ENCODE assay signal across 10 mouse cellular contexts in the genomic region with DNA sequence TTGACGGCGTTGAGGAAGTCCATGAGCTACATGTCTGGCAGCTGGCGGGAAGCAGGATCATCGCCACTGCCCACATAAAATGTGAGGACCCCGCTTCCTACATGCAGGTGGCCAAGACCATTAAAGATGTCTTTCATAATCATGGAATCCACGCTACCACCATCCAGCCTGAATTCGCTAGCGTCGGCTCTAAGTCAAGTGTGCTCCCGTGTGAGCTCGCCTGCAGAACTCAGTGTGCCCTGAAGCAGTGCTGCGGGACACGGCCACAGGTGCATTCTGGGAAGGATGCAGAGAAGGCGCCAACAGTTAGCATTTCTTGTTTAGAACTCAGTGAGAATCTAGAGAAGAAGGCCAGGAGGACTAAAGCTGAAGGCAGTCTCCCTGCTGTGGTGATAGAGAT. TPM values are rescaled to one million over a fixed set of nuclear protein-coding genes. Genes with fewer than 3 reads are reported as not detected.
DNase-seq lines count a peak whose midpoint lies in the region; ATAC-seq and TF ChIP-seq lines count a peak whose summit lies in the region.
"Had no signal": no experiment of that assay in that cellular context is flagged by ENCODE, and none has a peak within 500 bp of the region (broad histone marks: within the 10 kb centered on the region; RNA-seq: fewer than 3 reads in every experiment).

No protein-coding gene starts in this region.

- TF ChIP-seq EP300 in MEL (IDR thresholded peaks at IDR 0.05; ENCODE audit: low read depth in 1 of 2, low read length in 2 of 2) = no peak

- no peak for ATAC-seq in heart, embryonic 14.5 days (ENCODE audit: insufficient number of reproducible peaks, insufficient read depth, low FRiP score, low read depth)
- no peak for ATAC-seq in heart, embryonic 16.5 days (replicated peaks; ENCODE audit: extremely low read depth, insufficient read depth, low FRiP score)
- no peak for ATAC-seq in midbrain, embryonic 11.5 days (ENCODE audit: low FRiP score)
- ATAC-seq in erythroid progenitor cell, adult 5-6 weeks (replicated peaks; ENCODE audit: low FRiP score, poor library complexity, severe bottlenecking) = no peak
- no peak for ATAC-seq in monocyte, adult 5-6 weeks (replicated peaks; ENCODE audit: insufficient number of reproducible peaks, low FRiP score, low TSS enrichment, poor library complexity, severe bottlenecking)

- TF ChIP-seq POLR2A in MEL (IDR thresholded peaks at IDR 0.05; ENCODE audit: control insufficient read depth in 1 of 2, insufficient read depth in 1 of 2, low read depth in 1 of 2, low read length in 2 of 2, poor library complexity in 1 of 2) = no peak

- no peak overlapping the region for H3K9ac ChIP-seq in heart, embryonic 14.5 days (ENCODE audit: low read length)
- no peak overlapping the region for H3K9ac ChIP-seq in MEL (ENCODE audit: control insufficient read depth, low read depth, low read length, poor library complexity, severe bottlenecking)
- H3K9ac ChIP-seq in heart, embryonic 16.5 days (ENCODE audit: low read length) = no peak overlapping the region
- no peak overlapping the region for H3K9ac ChIP-seq in midbrain, embryonic 11.5 days (ENCODE audit: low read length)

- TF ChIP-seq RAD21 in MEL (IDR thresholded peaks at IDR 0.05; ENCODE audit: low read depth, low read length) = no peak

- peaks cover 24 to 52% of the 10 kb centered on the region in 2 experiments for H3K4me1 ChIP-seq in heart, embryonic 14.5 days (ENCODE audit: control insufficient read depth in 2 of 2, insufficient read depth in 2 of 2, low read length in 2 of 2)
- peaks cover 14 to 30% of the 10 kb centered on the region in 2 experiments for H3K4me1 ChIP-seq in MEL (ENCODE audit: control insufficient read depth in 1 of 2, insufficient read depth in 2 of 2, low read length in 2 of 2)
- H3K4me1 ChIP-seq in heart, embryonic 16.5 days (ENCODE audit: control insufficient read depth, insufficient read depth, low read length) = peaks cover 36% of the 10 kb centered on the region
- H3K4me1 ChIP-seq in midbrain, embryonic 11.5 days (ENCODE audit: control insufficient read depth, insufficient read depth, low read length) = peaks cover 16% of the 10 kb centered on the region

- H3K36me3 ChIP-seq in heart, embryonic 14.5 days (ENCODE audit: control insufficient read depth, insufficient read depth, low read length) = peaks cover 33% of the 10 kb centered on the region
- peaks cover 0 to 35% of the 10 kb centered on the region in 2 experiments for H3K36me3 ChIP-seq in MEL (ENCODE audit: control insufficient read depth in 1 of 2, insufficient read depth in 2 of 2, low read length in 2 of 2)
- H3K36me3 ChIP-seq in heart, embryonic 16.5 days (ENCODE audit: control insufficient read depth, insufficient read depth) = peaks cover 11% of the 10 kb centered on the region
- peaks cover 3% of the 10 kb centered on the region; the same call in 1 of the 2 replicates for H3K36me3 ChIP-seq in midbrain, embryonic 11.5 days (ENCODE audit: control insufficient read depth, insufficient read depth, low read length)

- H3K27me3 ChIP-seq in heart, embryonic 14.5 days (ENCODE audit: control insufficient read depth, insufficient read depth, low read length) = no peaks in the 10 kb centered on the region
- H3K27me3 ChIP-seq in MEL (ENCODE audit: control insufficient read depth in 1 of 2, insufficient read depth in 2 of 2, low read length in 2 of 2) = no peaks in the 10 kb centered on the region
- H3K27me3 ChIP-seq in heart, embryonic 16.5 days (ENCODE audit: control insufficient read depth, insufficient read depth, low read length) = no peaks in the 10 kb centered on the region
- H3K27me3 ChIP-seq in midbrain, embryonic 11.5 days (ENCODE audit: control insufficient read depth, insufficient read depth, low read length) = no peaks in the 10 kb centered on the region

- H3K4me2 ChIP-seq in heart, embryonic 14.5 days (ENCODE audit: low read length) = peak overlapping the region; percentile 95; the same call in 1 of the 2 replicates
- H3K4me2 ChIP-seq in heart, embryonic 16.5 days (ENCODE audit: low read depth, low read length) = 0 out of 2 replicates have a peak overlapping the region, but pooled peaks have one; percentile 5
- no peak overlapping the region for H3K4me2 ChIP-seq in midbrain, embryonic 11.5 days

- no peak overlapping the region for H3K27ac ChIP-seq in heart, embryonic 14.5 days (replicated peaks in 1 of 2; ENCODE audit: control insufficient read depth in 1 of 2, insufficient read depth in 1 of 2, low read depth in 2 of 2, low read length in 2 of 2)
- H3K27ac ChIP-seq in MEL (ENCODE audit: control insufficient read depth, low read depth, low read length) = no peak overlapping the region
- H3K27ac ChIP-seq in heart, embryonic 16.5 days (ENCODE audit: low read length) = no peak overlapping the region
- H3K27ac ChIP-seq in midbrain, embryonic 11.5 days (ENCODE audit: low read depth, low read length) = no peak overlapping the region

- WGBS in heart, embryonic 14.5 days = 94% methylated on average over 14 of the region's 14 CpGs
- WGBS in heart, embryonic 16.5 days = 91% methylated on average over 14 of the region's 14 CpGs
- WGBS in midbrain, embryonic 11.5 days = 96% methylated on average over 14 of the region's 14 CpGs

- no peak for DNase-seq in heart, adult 18-20 months
- peak; percentile 20 for DNase-seq in MEL (ENCODE audit: low read depth, low spot score)
- peak; percentile 51 for DNase-seq in midbrain, embryonic 11.5 days (ENCODE audit: low spot score, missing footprints)
- DNase-seq in ovary, postnatal 10 days (ENCODE audit: low spot score) = no peak
- DNase-seq: gastrocnemius, postnatal 14 days; right cerebral cortex, adult 18-20 months had no signal

- H3K79me2 ChIP-seq in MEL (ENCODE audit: control insufficient read depth, insufficient read depth, low read length, poor library complexity) = peaks cover 39% of the 10 kb centered on the region

- H3K4me3 ChIP-seq in heart, embryonic 14.5 days (ENCODE audit: control insufficient read depth in 1 of 2, insufficient read depth in 1 of 2, low read depth in 1 of 2, low read length in 2 of 2) = no peak overlapping the region
- no peak overlapping the region for H3K4me3 ChIP-seq in MEL (ENCODE audit: control insufficient read depth in 1 of 2, insufficient read depth in 1 of 2, low read depth in 2 of 2, low read length in 2 of 2)
- no peak overlapping the region for H3K4me3 ChIP-seq in heart, embryonic 16.5 days (ENCODE audit: low read length)
- no peak overlapping the region for H3K4me3 ChIP-seq in midbrain, embryonic 11.5 days (ENCODE audit: low read depth, low read length)

- no peak for TF ChIP-seq CTCF in MEL (IDR thresholded peaks at IDR 0.05 in 2 of 3, conservative IDR thresholded peaks at IDR 0.05 in 1 of 3; ENCODE audit: control insufficient read depth in 1 of 3, insufficient read depth in 1 of 3, low read depth in 2 of 3, low read length in 3 of 3, poor library complexity in 1 of 3, severe bottlenecking in 1 of 3)

- no peaks in the 10 kb centered on the region for H3K9me3 ChIP-seq in heart, embryonic 14.5 days (ENCODE audit: control insufficient read depth, low read length)
- H3K9me3 ChIP-seq in MEL (replicated peaks; ENCODE audit: insufficient read depth, low read length) = no peaks in the 10 kb centered on the region
- H3K9me3 ChIP-seq in heart, embryonic 16.5 days (replicated peaks; ENCODE audit: control insufficient read depth, low read length) = no peaks in the 10 kb centered on the region
- no peaks in the 10 kb centered on the region for H3K9me3 ChIP-seq in midbrain, embryonic 11.5 days (ENCODE audit: control insufficient read depth, low read length)

TF ChIP-seq in MEL, 35 proteins besides CTCF, POLR2A, EP300 and RAD21:
- TF ChIP-seq TBP (IDR thresholded peaks at IDR 0.05; ENCODE audit: low read depth, low read length) = no peak
- TF ChIP-seq MEF2A (IDR thresholded peaks at IDR 0.05; ENCODE audit: extremely low read depth, insufficient replicate concordance, low read depth, low read length, poor library complexity, severe bottlenecking) = no peak
- TF ChIP-seq SMC3 (IDR thresholded peaks at IDR 0.05; ENCODE audit: low read depth, low read length) = no peak
- TF ChIP-seq MAFK (IDR thresholded peaks at IDR 0.05; ENCODE audit: borderline replicate concordance, low read depth, low read length) = no peak
- TF ChIP-seq BHLHE40 (IDR thresholded peaks at IDR 0.05; ENCODE audit: borderline replicate concordance, low read depth, low read length) = no peak
- no peak for TF ChIP-seq HCFC1 (IDR thresholded peaks at IDR 0.05; ENCODE audit: low read depth, low read length)

RNA-seq across cellular contexts. Expression of a gene that starts 2.7 kb away (rescaled TPM):
- polyA plus RNA-seq in heart, embryonic 14.5 days (2014; fragmentation: Nextera tagmentation; extraction: Ambion mirVana) = 3.1 and 3.6 TPM in 2 replicates
- 10 to 100 TPM; 16.4 to 19.5 TPM for total RNA-seq in heart, adult 18-20 months (2021)
- 10.2 and 10.7 TPM in 2 replicates for total RNA-seq in MEL (2012; rRNA removed)
- polyA plus RNA-seq in MEL (2012; ENCODE audit: insufficient read depth in 1 of 2, insufficient read length in 2 of 2, low read depth in 1 of 2, low replicate concordance in 2 of 2, missing spikeins in 1 of 2) = 10 to 100 TPM in 1 of 2 experiments, not detected in 1; 10.4 TPM
- 1.1 and 1.7 TPM in 2 replicates for polyA plus RNA-seq in heart, embryonic 16.5 days (2015; fragmentation: Nextera tagmentation; extraction: Ambion mirVana)
- 2.4 and 2.6 TPM in 2 replicates for polyA plus RNA-seq in midbrain, embryonic 11.5 days (2014; fragmentation: Nextera tagmentation; extraction: Ambion mirVana)
- 12.6 and 16.6 TPM in 2 replicates for total RNA-seq in erythroid progenitor cell, adult 5-6 weeks (2015; ENCODE audit: low replicate concordance)
- 13.2 and 21.7 TPM in 2 replicates for total RNA-seq in erythroid progenitor cell, adult 5-6 weeks (2017; ENCODE audit: low replicate concordance)
- 14.7 to 23.0 TPM (median 22.0 TPM) in 3 replicates for total RNA-seq in monocyte, adult 5-6 weeks (2017)

Comparison
In these comparisons a context has a peak if more than half of its experiments do, and no peak if none do; other contexts are left out.
1. DNase-seq: peak in MEL (single experiment) and midbrain, embryonic 11.5 days (single experiment); none in heart, adult 18-20 months (0 of 2) and ovary, postnatal 10 days (single experiment).